Mouse (Mus musculus) MEL (cell line): ENCODE data around the gene Wt1.

Source experiments
- MAZ ChIP-seq: IDR thresholded peaks from 2 replicates; pipeline ENCODE4 v1.6.1; 2012; ENCODE audit warnings: low read depth, mild to moderate bottlenecking, inconsistent platforms, low read length, improper control_type of control experiment
- MYC ChIP-seq: IDR thresholded peaks from 2 replicates; pipeline ENCODE4 v1.6.1; 2011; ENCODE audit warnings: low read depth, mild to moderate bottlenecking, low read length, improper control_type of control experiment, moderate library complexity
- USF1 ChIP-seq: IDR thresholded peaks from 2 replicates; pipeline ENCODE4 v1.6.1; 2014; ENCODE audit warnings: low read depth, mild to moderate bottlenecking, inconsistent platforms, low read length, improper control_type of control experiment, moderate library complexity

- TF ChIP-seq MYC, result no peak
- TF ChIP-seq MAZ, result no peak
- no peak for TF ChIP-seq USF1
Observed at GRCm38 (mm10) chr2:105088005-105088404, 38.3 kb upstream of the Wt1 start.
